Mouse (Mus musculus) splenic B cell, adult 2 months (primary cell): Measurements from ENCODE around the gene Itpr2.

Experiments
- DNase-seq: peaks from one replicate; pipeline ENCODE4 v3.0.0-alpha.2; 2011; ENCODE audit warnings: low read depth, low spot score
- H3K27me3 ChIP-seq: 2 replicates; pipeline ENCODE4 v1.6.1; 2012; ENCODE audit warnings: mild to moderate bottlenecking, low read length, moderate library complexity, mixed read lengths; ENCODE audit not compliant: control insufficient read depth, poor library complexity, insufficient read depth, severe bottlenecking
- H3K36me3 ChIP-seq: 2 replicates; pipeline ENCODE4 v1.6.1; 2012; ENCODE audit warnings: mild to moderate bottlenecking, low read length, moderate library complexity, mixed read lengths; ENCODE audit not compliant: control insufficient read depth, poor library complexity, insufficient read depth, severe bottlenecking

Gene Itpr2

DNA sequence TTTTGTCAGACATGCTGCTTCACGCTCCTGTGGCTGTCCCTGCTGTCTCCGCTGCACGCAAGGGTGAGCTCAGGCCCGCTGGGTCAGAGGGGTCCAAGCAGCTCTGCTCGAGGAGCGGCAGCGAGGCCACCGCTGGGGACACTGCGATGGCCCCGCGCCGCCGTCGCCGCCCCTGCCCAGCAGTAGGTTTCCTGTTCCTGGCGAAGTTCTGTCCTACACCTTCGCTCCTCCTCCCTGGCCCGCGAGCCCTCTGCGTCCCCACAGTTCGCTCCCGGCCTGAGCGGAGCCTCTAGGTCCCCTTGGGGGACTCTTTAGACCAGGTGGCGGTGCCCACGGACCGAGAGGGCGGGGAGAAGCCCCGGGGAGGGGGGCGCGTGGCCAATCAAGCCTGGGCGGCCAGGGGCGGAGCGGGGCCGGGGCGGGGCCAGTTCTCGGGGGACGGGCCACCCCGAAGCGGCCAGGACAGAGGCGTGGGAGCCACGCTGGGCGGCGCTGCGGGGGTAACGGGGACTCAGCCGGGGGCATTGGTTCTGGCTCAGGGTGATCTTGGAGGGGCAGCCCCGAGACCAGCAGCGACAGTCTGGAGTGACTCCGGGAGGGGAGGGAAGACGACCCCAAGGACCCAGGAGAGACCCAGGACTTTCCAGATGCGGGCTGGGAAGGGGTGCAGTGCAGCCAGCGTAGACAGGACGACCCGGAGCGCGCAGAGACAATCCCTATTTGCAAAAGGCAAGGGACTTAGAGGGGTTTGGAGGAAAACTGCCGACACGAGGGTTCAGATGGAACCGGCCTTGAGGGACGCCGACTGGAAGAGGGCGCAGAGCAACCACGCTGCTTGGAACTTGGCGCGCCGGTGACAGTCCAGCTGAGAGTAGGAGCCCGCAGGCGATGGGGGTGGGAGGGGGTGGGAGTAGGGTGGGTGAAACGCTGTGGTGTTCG lies at the start of gene Itpr2:
Itpr2 (minus strand) TSS at position 358 of the 939 bp plus-strand sequence.
- H3K36me3 ChIP-seq: no peaks in the 10 kb centered on the region
- no peaks in the 10 kb centered on the region for H3K27me3 ChIP-seq
- DNase-seq: peak; percentile 83

DNA sequence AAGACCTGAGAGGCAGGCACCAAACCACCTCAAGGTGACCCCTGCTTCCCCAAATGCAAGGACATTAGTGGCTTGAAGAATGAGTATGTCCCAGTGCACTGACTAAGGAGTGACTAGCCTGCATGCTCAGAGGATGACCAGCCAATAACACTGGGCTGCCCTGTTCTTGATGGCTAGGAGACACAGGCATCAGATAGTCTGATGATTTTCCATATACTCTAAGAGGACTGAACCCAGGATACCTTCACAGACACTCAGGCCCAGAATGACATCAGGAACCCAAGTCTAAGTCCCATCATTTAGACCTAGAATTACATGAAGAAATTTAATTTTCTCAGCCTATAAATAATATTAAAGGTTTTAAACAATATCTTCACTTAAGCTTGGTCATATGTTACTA lies 49.3 kb upstream of the Itpr2 start:
- H3K36me3 ChIP-seq: peaks cover 22% of the 10 kb centered on the region
- DNase-seq: no peak
- no peaks in the 10 kb centered on the region for H3K27me3 ChIP-seq

DNA sequence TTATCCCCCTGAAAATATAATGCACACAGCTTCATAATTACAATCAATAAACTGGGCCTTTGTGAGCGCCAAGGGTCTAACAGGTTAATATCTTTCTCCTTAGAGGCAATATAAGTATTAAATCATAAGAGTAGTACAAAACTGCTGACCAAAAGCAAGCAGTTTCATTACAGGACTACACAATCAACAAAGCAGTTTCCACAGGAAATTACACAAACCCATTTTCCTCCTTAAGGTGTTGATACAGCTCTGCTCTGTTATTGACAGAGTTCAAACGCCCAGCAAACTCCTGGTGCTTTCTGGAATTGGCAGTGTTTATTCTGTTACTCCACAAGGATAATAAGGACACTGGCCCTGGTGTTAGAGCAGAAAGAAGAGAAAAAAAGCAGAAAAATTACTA lies 48.4 kb upstream of the Itpr2 start:
- Histone ChIP-seq H3K36me3 (peaks cover 19% of the 10 kb centered on the region), H3K27me3 (no peaks in the 10 kb centered on the region)
- no peak for DNase-seq

DNA sequence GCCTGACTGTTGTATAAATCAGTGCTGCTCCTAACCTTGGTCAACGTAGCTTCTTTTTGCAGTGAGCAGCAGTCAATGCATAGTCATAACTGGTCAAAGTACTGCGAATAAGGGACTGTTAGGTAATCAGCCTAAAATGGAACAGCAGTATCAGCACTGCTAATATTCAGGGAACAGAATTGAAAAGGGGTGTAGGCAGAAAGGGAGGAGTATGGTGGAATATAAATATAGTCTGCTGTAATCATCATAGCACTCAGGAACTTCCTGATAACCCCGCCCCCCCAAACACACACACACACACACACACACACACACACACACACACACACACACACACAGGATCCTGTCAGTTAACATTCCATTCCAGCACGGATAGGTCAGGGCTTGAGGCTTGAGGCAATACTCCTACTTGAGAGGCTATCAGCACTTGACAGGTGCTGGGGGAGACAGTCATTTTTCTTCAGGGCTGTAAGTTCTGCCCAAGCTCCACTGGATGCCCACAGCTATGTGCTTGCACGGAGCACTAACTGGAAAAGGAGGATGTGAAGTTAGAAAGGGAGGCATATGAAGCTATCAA lies 43.4 kb upstream of the Itpr2 start:
- no peaks in the 10 kb centered on the region for H3K27me3 ChIP-seq
- H3K36me3 ChIP-seq: peaks cover 6% of the 10 kb centered on the region
- no peak for DNase-seq

DNA sequence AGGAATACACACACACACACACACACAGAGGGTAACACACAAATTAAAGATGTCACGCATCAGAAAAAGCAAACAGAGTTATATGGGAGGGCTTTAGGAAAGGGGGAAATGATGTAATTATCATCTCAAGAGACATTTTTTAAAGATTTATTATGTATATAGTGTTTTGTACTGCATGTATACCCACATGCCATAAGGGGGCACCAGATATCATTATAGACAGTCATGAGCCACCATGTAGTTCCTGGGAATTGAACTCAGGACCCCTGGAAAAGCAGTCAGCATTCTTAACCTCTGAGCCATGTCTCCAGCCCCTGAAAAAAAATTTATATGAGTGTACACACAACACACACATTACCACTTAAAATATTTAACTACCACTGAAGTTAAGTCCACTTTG lies 42.6 kb upstream of the Itpr2 start:
- H3K27me3 ChIP-seq: no peaks in the 10 kb centered on the region
- peak; percentile 15 for DNase-seq

DNA sequence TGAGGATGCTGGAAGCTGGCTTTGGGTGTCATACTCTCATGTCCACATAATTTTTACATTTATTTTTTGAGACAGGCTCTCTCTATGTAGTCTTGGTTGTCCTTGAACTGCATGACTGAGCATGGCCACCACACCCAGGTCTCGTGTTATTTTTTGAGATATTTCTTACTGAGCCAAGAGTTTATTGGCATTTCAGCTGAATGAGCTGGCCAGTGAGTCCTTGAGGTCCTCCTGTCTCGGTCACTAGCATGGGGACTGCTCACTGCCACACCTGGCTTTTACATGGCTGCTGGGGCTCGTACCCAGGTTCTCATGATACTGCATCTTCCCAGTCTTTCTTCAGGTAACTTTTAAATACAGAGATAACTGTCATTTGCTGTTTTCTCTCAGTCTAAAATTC lies 38.4 kb upstream of the Itpr2 start:
- Histone ChIP-seq H3K27me3 (no peaks in the 10 kb centered on the region), H3K36me3 (no peaks in the 10 kb centered on the region)
- peak; percentile 6 for DNase-seq

More for the DNA sequence above, 42.6 kb upstream of the Itpr2 start:
- H3K36me3 ChIP-seq: peaks cover 3% of the 10 kb centered on the region; the same call in 1 of the 2 replicates

DNA sequence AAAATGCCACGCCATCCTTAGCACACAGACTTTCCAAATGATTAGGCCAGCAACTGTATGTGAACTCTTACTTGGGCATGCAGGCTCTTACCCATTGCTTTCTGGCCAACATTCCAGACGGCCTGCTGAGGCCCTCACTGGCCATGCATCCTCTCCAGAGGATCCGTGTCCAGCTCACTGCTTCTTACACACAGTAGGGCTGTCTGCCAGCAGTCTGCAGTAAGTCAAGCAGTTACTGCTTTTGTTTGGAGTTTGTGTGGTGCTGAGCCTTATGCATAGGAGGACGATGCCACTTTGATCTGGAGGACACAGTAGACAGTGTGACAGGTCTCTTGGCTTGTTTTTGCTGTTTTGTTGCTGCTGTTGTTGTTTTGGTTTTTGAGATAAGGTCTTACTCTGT lies 36.6 kb upstream of the Itpr2 start:
- H3K36me3 ChIP-seq: no peaks in the 10 kb centered on the region
- DNase-seq: no peak
- no peaks in the 10 kb centered on the region for H3K27me3 ChIP-seq

DNA sequence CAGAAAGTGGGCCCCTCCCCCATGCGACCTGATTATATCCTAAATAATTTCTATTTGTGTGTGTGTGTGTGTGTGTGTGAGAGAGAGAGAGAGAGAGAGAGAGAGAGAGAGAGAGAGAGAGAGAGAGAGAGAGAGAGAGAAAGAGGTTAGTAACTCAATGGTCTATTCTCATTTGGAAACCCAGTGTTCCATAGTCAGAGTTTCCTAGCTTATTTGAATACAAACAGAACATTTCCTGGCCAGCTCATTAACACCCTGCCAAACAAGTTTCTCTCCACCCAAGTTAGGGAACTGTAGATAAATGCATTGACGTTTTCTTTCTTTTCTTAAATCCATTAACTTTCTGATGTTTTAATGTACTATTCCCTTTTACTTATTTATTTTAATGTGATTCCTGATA lies 36.0 kb upstream of the Itpr2 start:
- DNase-seq: no peak
- H3K27me3 ChIP-seq: no peaks in the 10 kb centered on the region
- H3K36me3 ChIP-seq: no peaks in the 10 kb centered on the region

DNA sequence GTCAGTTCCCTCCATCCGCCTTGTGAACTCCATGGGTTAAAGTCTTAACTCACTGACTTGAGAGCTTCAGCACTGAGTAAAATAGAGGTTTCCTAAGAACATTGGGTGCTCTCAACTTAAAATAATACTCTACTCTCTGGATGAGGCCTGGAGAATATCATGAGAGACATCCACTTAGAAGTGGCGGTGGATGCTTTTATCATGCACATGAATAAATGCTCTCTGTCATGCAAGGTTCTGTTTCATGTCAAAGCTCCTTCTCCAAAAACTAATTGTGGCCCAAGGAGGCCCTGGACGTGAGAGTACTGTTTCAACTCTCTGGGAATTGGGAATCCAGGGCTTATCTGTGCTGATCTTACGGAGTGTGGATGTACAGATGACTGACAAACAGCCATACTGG lies 35.1 kb upstream of the Itpr2 start:
- Histone ChIP-seq H3K27me3 (no peaks in the 10 kb centered on the region), H3K36me3 (no peaks in the 10 kb centered on the region)
- no peak for DNase-seq

DNA sequence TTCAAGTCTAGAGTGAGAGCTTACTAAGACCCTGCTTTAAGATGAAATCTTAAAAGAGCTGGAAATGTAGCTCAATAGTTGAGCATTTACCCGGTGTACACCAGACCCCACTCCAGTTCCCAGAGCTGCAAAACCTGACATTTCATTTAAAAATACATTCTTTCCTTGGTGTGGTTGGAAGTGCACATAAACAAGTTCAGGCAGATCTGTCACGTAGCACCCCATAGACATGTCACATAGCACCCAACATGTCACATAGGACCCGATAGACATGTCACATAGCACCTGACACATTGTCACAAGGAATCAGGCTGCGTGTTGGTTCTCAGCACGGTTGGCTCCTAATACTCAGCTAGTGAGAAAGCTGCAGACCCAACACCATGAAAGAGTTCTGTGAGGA lies 33.5 kb upstream of the Itpr2 start:
- Histone ChIP-seq H3K27me3 (no peaks in the 10 kb centered on the region), H3K36me3 (no peaks in the 10 kb centered on the region)
- DNase-seq: no peak

DNA sequence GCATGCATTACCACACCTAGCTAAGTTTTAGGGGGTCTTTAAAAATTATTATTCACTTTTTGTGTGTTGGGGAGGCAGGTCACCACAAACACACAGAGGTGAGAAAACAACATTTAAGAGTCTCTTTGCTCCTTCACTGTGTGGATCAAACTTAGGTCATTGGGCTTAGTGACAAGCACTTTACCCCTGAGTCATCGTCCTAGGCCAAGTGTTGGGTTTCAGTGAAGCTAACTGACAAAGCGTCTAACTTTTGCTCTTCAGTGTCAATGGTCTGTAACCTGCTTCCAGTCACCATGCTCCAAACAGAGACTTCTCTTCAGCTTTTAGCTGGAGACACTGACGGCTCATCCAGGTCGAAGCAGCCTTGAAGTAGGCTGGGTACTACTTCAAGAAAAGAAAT lies 31.1 kb upstream of the Itpr2 start:
- DNase-seq: no peak
- Histone ChIP-seq H3K27me3 (no peaks in the 10 kb centered on the region), H3K36me3 (no peaks in the 10 kb centered on the region)

DNA sequence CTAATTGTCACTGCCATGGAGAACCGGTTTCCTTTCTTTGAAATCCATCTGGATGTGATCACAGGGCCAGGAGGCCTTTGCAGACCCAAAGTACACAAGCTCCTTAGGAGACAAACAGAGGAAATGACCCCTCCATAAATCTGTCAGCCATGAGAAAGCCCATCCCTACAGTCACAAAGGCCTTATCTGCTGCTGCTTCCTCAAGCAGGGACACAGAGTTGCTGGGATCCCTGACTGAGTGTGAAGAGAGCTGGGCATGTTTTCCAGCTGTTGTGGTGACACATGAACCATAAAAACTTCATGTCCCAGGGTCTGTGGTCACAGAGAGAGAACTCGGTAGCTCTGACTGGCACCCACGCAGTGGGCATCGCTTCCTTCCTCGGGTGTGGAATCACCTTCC lies 28.7 kb upstream of the Itpr2 start:
- no peak for DNase-seq
- H3K36me3 ChIP-seq: no peaks in the 10 kb centered on the region
- no peaks in the 10 kb centered on the region for H3K27me3 ChIP-seq

DNA sequence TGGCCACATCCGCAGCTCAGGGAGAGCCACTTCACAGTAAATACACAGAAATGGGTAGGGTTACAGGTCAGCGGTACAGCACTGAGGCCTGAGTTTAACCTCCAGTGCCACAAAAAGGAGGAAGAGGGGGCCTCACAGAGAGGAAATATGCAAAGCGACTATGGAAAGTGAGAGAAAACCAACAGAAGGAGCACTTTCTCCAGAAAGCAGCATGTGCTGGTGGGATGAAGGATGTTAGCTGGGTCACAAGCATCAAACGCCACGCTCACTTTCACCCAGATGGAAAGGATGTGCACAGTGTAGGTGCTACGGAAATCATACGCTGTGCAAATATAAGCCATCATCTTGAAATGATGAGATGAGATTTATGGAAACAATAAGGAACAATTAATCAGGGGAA lies 28.3 kb upstream of the Itpr2 start:
- H3K36me3 ChIP-seq: no peaks in the 10 kb centered on the region
- no peak for DNase-seq
- no peaks in the 10 kb centered on the region for H3K27me3 ChIP-seq

DNA sequence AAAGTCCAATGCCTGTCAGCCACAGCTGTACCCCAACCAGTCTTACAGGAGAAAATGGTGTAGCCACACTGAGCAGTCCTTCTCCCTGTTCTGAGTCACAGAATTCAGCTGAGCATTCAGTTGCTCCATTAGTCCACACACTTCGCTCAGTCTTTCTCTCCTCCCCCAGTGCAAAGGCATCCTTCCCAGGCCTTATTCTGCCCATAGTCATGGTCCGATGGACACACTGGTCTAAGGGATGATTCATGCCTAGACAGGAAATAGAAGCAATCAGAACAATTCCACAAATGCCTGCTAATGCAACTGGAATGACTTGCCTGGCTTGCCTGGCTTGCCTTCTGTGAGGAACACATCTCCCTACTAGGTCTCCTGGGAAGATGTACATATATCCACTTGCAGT lies 25.5 kb upstream of the Itpr2 start:
- Histone ChIP-seq H3K27me3 (no peaks in the 10 kb centered on the region), H3K36me3 (no peaks in the 10 kb centered on the region)
- DNase-seq: no peak

DNA sequence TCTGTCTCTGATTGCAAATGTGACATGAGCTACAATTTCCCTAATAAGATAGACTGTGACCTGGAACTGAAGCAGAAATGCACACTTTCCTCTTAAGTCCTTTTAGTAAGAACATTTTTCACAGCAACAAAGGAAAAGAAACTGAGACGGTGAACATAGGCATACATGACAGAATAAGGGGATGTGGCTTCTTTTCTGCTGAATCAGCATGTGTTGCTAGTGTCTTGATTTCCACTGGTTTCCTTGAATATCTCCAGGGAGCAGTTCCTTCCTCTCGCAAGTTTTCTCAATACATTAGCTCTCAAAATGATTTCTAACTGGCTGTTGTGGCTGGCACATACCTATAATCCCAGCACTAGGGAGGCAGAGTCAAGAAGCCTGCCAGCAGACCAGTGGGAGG lies 23.5 kb upstream of the Itpr2 start:
- Histone ChIP-seq H3K27me3 (no peaks in the 10 kb centered on the region), H3K36me3 (no peaks in the 10 kb centered on the region)

More for the DNA sequence above, 23.5 kb upstream of the Itpr2 start:
- no peak for DNase-seq
